Mouse (Mus musculus) lung, adult 10 weeks (tissue): ENCODE data around the gene Egfr. TPM values are rescaled to one million over a fixed set of nuclear protein-coding genes. Genes with fewer than 3 reads are reported as not detected.

Experiments
- polyA plus RNA-seq: library from polyadenylated mRNA; stranded (reverse); fragments of 350-450 nt; fragmentation: Illumina TruSeq; extraction: RNeasy Lipid Tissue Mini Kit (QIAGEN cat#74804); gene quantifications from one replicate; pipeline ENCODE4 v1.2.3, GENCODE M21; 2014; ENCODE audit warnings: low read depth, low replicate concordance; ENCODE audit not compliant: insufficient read depth

The Egfr gene
- 3.3 TPM for polyA plus RNA-seq

DNA sequence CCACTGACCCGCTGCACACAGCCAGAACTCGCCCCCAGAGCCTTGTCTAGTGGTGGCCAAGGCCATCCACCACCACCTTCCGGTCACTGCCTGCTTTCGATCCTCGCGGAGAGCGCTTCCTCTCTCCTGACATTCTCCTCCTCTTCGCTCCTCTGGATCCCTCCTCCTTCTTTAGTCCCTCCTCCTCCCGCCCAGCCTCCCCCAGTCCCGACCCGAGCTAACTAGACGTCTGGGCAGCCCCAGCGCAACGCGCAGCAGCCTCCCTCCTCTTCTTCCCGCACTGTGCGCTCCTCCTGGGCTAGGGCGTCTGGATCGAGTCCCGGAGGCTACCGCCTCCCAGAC, at the start of gene Egfr:
Egfr (plus strand) TSS at position 197 of the 342 bp plus-strand sequence.

GRCm38 (mm10) chr11:16950976-16951760, 199.2 kb downstream of the Egfr start, which contains the start of gene Fbxo48:
Gene Fbxo48, plus strand, starts transcription at chr11:16951375.

Other genes starting within 250 kb of the Egfr start
- gene Sec61g, start 243.7 kb upstream of the Egfr start, polyA plus RNA-seq, result 43.2 TPM
- 0.11 TPM for gene Fbxo48, start 199.2 kb downstream of the Egfr start, polyA plus RNA-seq